Mouse (Mus musculus): ENCODE measurements around the gene Znhit6. TPM values are rescaled to one million over a fixed set of nuclear protein-coding genes. Genes with fewer than 3 reads are reported as not detected.

The Znhit6 gene
- polyA plus RNA-seq, 1 experiment from 2014 or later, result 55.9 TPM

- no peak for DNase-seq (ENCODE audit: low read depth, low spot score)
- POLR2A ChIA-PET, result interaction anchor here (0.9 kb wide), 1 partner anchor 73 kb away, joined by 3 read pairs; the partner anchor contains the start of gene Ccn1
- CTCF ChIA-PET, result interaction anchor here (1.0 to 1.1 kb wide), 3 partner anchors 139 to 165 kb away, joined by 3 read pairs; no protein-coding TSS in a partner anchor
- peak; percentile 69 for ATAC-seq
- in situ Hi-C loops (cut with MboI; ENCODE audit: low pct_unique_long_range_greater_than_20kb), result no loop called here
- H3K27me3 ChIP-seq, result no peaks in the 10 kb centered on the region
- TF ChIP-seq CTCF (IDR thresholded peaks at IDR 0.05), result no peak
Observed at GRCm38 (mm10) chr3:145576482-145576822, 447 bp downstream of the Znhit6 start.

- ATAC-seq, result no peak
- in situ Hi-C loops (cut with MboI; ENCODE audit: low pct_unique_long_range_greater_than_20kb), result no loop called here
- no peak for TF ChIP-seq CTCF (IDR thresholded peaks at IDR 0.05)
- CTCF ChIA-PET, result interaction anchor here (1.0 to 1.5 kb wide), 3 partner anchors 11 to 165 kb away, joined by 3 to 4 read pairs (median 3); no protein-coding TSS in a partner anchor
- DNase-seq (ENCODE audit: low read depth, low spot score), result no peak
- H3K27me3 ChIP-seq, result no peaks in the 10 kb centered on the region
- POLR2A ChIA-PET, result interaction anchor here (0.9 kb wide), 1 partner anchor 73 kb away, joined by 3 read pairs; the partner anchor contains the start of gene Ccn1
Observed at GRCm38 (mm10) chr3:145576876-145577275, 871 bp downstream of the Znhit6 start.

GRCm38 (mm10) chr3:145583043-145583442 is 7.0 kb downstream of the Znhit6 start:
- DNase-seq (ENCODE audit: low read depth, low spot score) (no peak), ATAC-seq (no peak)
- no peak for TF ChIP-seq CTCF (IDR thresholded peaks at IDR 0.05)
- ChIA-PET CTCF (interaction anchor here (1.0 to 3.6 kb wide), 11 partner anchors 11 to 321 kb away, joined by 3 to 28 read pairs (median 5); partner anchors contain the start of gene Ccn1), POLR2A (interaction anchor here (2.8 kb wide), 1 partner anchor 63 kb away, joined by 9 read pairs; no protein-coding TSS in a partner anchor)
- H3K27me3 ChIP-seq, result no peaks in the 10 kb centered on the region
- in situ Hi-C loops (cut with MboI; ENCODE audit: low pct_unique_long_range_greater_than_20kb), result loop anchor here (5.0 to 10.0 kb wide), 2 partner anchors 172 to 319 kb away; partner anchors contain the start of gene Ddah1

GRCm38 (mm10) chr3:145583522-145584200 is 7.7 kb downstream of the Znhit6 start:
- in situ Hi-C loops (cut with MboI; ENCODE audit: low pct_unique_long_range_greater_than_20kb), result loop anchor here (5.0 to 10.0 kb wide), 2 partner anchors 171 to 319 kb away; partner anchors contain the start of gene Ddah1

GRCm38 (mm10) chr3:145590562-145590961 is 14.6 kb downstream of the Znhit6 start:
- no peaks in the 10 kb centered on the region for H3K27me3 ChIP-seq
- no peak for TF ChIP-seq CTCF (IDR thresholded peaks at IDR 0.05)
- in situ Hi-C loops (cut with MboI; ENCODE audit: low pct_unique_long_range_greater_than_20kb), result loop anchor here (5.0 kb wide), 1 partner anchor 57 kb away; the partner anchor contains the start of gene Ccn1
- ChIA-PET POLR2A (interaction anchor here (0.6 to 2.3 kb wide), 4 partner anchors 12 to 301 kb away, joined by 3 to 6 read pairs (median 4); no protein-coding TSS in a partner anchor), CTCF (interaction anchor here (0.9 to 1.7 kb wide), 5 partner anchors 8 to 317 kb away, joined by 3 to 7 read pairs (median 3); no protein-coding TSS in a partner anchor)
- ATAC-seq, result no peak
- no peak for DNase-seq (ENCODE audit: low read depth, low spot score)

More at GRCm38 (mm10) chr3:145583522-145584200, 7.7 kb downstream of the Znhit6 start:
- H3K27me3 ChIP-seq, result no peaks in the 10 kb centered on the region
- ATAC-seq, result no peak
- ChIA-PET CTCF (interaction anchor here (0.7 to 3.6 kb wide), 21 partner anchors 10 to 353 kb away, joined by 3 to 28 read pairs (median 4); partner anchors contain the start of gene Ccn1), POLR2A (interaction anchor here (0.6 to 2.8 kb wide), 4 partner anchors 62 to 321 kb away, joined by 3 to 9 read pairs (median 4); no protein-coding TSS in a partner anchor)
- DNase-seq (ENCODE audit: low read depth, low spot score), result no peak
- peak; percentile 45 for TF ChIP-seq CTCF (IDR thresholded peaks at IDR 0.05)

GRCm38 (mm10) chr3:145591841-145592542 is 16.0 kb downstream of the Znhit6 start:
- ChIA-PET POLR2A (interaction anchor here (2.2 to 2.3 kb wide), 2 partner anchors 11 to 57 kb away, joined by 4 to 11 read pairs; partner anchors contain the start of gene Ccn1), CTCF (interaction anchor here (0.9 to 4.3 kb wide), 4 partner anchors 9 to 179 kb away, joined by 3 to 28 read pairs (median 4); no protein-coding TSS in a partner anchor)
- no peak for TF ChIP-seq CTCF (IDR thresholded peaks at IDR 0.05)
- H3K27me3 ChIP-seq, result no peaks in the 10 kb centered on the region
- no peak for DNase-seq (ENCODE audit: low read depth, low spot score)
- ATAC-seq, result no peak
- in situ Hi-C loops (cut with MboI; ENCODE audit: low pct_unique_long_range_greater_than_20kb), result loop anchor here (5.0 kb wide), 1 partner anchor 55 kb away; the partner anchor contains the start of gene Ccn1

GRCm38 (mm10) chr3:145595354-145595753 is 19.3 kb downstream of the Znhit6 start:
- ChIA-PET POLR2A (interaction anchor here (0.6 to 1.5 kb wide), 2 partner anchors 19 to 56 kb away, joined by 3 read pairs; no protein-coding TSS in a partner anchor), CTCF (interaction anchor here (0.9 to 4.3 kb wide), 7 partner anchors 9 to 309 kb away, joined by 3 to 28 read pairs (median 3); no protein-coding TSS in a partner anchor)
- ATAC-seq, result no peak
- H3K27me3 ChIP-seq, result no peaks in the 10 kb centered on the region
- in situ Hi-C loops (cut with MboI; ENCODE audit: low pct_unique_long_range_greater_than_20kb), result no loop called here
- no peak for TF ChIP-seq CTCF (IDR thresholded peaks at IDR 0.05)
- no peak for DNase-seq (ENCODE audit: low read depth, low spot score)

- ChIA-PET POLR2A (no interaction called here), CTCF (interaction anchor here (1.0 to 1.7 kb wide), 5 partner anchors 8 to 131 kb away, joined by 3 to 4 read pairs (median 3); no protein-coding TSS in a partner anchor)
- peak; percentile 51 for TF ChIP-seq CTCF (IDR thresholded peaks at IDR 0.05)
- no peaks in the 10 kb centered on the region for H3K27me3 ChIP-seq
- in situ Hi-C loops (cut with MboI; ENCODE audit: low pct_unique_long_range_greater_than_20kb), result no loop called here
- DNase-seq (ENCODE audit: low read depth, low spot score) (no peak), ATAC-seq (no peak)
Observed at GRCm38 (mm10) chr3:145599059-145599458, 23.1 kb downstream of the Znhit6 start.

GRCm38 (mm10) chr3:145600801-145601200 is 24.8 kb downstream of the Znhit6 start:
- H3K27me3 ChIP-seq, result no peaks in the 10 kb centered on the region
- in situ Hi-C loops (cut with MboI; ENCODE audit: low pct_unique_long_range_greater_than_20kb), result no loop called here
- no peak for DNase-seq (ENCODE audit: low read depth, low spot score)
- CTCF ChIA-PET, result interaction anchor here (1.2 to 1.4 kb wide), 2 partner anchors 18 to 45 kb away, joined by 3 read pairs; no protein-coding TSS in a partner anchor
- POLR2A ChIA-PET, result interaction anchor here (0.6 kb wide), 1 partner anchor 16 kb away, joined by 3 read pairs; no protein-coding TSS in a partner anchor
- ATAC-seq, result no peak
- TF ChIP-seq CTCF (IDR thresholded peaks at IDR 0.05), result no peak

Data from Patski (cell line).